Mouse (Mus musculus) heart, postnatal 0 days (tissue): Measurements from ENCODE around the gene Slc35f1.

Experiments used
- CTCF ChIP-seq: IDR thresholded peaks from 2 replicates; pipeline ENCODE4 v1.5.1; 2016; ENCODE audit warnings: antibody characterized with exemption, control low read depth, low read depth
- EP300 ChIP-seq: IDR thresholded peaks from 2 replicates; pipeline ENCODE4 v1.6.1; 2016; ENCODE audit warnings: antibody characterized with exemption, low read depth

DNA sequence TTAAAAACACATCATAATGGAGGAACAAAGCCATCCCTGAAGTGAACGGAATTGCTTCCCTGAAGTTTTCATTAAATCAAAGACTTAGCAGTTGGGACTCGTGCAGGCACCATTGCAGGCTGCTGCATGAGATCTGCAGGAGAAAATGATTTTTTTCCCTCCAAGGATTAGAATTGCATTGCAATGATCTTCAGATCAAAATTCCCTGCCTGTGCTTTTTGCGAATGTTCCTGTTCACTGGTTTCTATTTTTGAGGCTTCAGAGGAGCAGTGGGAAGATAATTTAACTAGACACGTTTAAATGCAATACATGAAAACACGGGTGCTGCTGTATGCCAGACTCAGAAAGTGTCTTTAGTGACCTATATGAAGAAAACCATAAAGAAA is 250.5 kb downstream of the Slc35f1 start:
- TF ChIP-seq CTCF, result no peak
- no peak for TF ChIP-seq EP300
